Mouse (Mus musculus): ENCODE measurements around the gene Parvb. TPM values are rescaled to one million over a fixed set of nuclear protein-coding genes. Genes with fewer than 3 reads are reported as not detected.

Parvb gene
- total and polyA plus RNA-seq, 2 experiments from 2014 or later: 4.3 to 9.6 TPM

DNA sequence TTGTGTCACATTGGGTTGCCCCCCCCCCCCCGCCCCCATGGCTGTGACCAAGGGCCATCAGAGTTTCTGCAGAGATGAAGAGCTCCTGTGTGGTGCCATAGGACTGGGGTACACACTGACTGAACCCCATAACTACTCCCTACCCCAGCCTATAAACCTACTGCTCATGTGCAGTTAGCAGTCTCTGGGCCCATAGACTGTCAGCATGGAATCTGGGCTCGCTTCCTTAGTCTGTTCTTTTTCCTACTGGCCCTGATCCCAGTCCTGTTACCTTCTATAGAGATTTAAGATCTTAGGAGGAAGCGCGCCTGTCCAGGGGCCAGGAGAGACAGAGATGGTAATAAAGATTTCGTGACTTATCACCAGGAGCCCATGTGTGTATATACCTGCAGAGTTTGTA lies 38.2 kb downstream of the Parvb start:
- H3K4me3 ChIP-seq (ENCODE audit: low read depth, low read length): no peak overlapping the region
- no peak overlapping the region for H3K9ac ChIP-seq (replicated peaks; ENCODE audit: low read length, poor library complexity, severe bottlenecking)
- H3K9me3 ChIP-seq (ENCODE audit: low read length): no peaks in the 10 kb centered on the region
- no peak for DNase-seq (ENCODE audit: low spot score)
- H3K27me3 ChIP-seq (ENCODE audit: insufficient read depth, low read length): no peaks in the 10 kb centered on the region
- no peak for ATAC-seq (ENCODE audit: low FRiP score)
- TF ChIP-seq CTCF (IDR thresholded peaks at IDR 0.05): no peak
- no peaks in the 10 kb centered on the region for H3K36me3 ChIP-seq (ENCODE audit: insufficient read depth, low read length)
- no peak overlapping the region; the same call in 1 of the 2 replicates for H3K27ac ChIP-seq (ENCODE audit: low read depth, low read length)
- WGBS: 79% methylated on average over 4 of the region's 5 CpGs
- H3K4me2 ChIP-seq (ENCODE audit: low read depth, low read length, poor library complexity, severe bottlenecking): no peak overlapping the region
- H3K4me1 ChIP-seq (ENCODE audit: insufficient read depth, low read length): peaks cover 3% of the 10 kb centered on the region; the same call in 1 of the 2 replicates

DNA sequence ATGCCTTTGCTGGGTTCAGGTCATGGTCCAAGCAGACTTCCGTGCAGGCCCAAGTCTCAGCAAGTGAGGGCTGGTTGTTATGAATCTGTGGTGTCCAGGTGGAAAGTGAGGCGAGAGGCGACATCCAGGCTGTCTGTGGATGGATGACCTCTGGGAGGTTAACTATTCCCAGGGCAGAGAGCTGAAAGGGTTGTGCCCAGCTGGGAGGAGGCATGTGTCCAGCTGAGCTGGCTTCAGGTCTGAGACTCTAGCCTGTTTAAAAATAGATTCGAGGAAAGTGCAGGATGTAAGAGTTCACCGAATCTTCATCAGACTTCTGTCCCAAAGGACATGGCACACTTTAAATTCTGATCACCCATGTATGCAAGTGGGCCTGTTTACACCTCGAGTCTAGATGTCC lies 38.6 kb downstream of the Parvb start:
- Histone ChIP-seq H3K4me3 (ENCODE audit: low read depth, low read length) (no peak overlapping the region), H3K4me2 (ENCODE audit: low read depth, low read length, poor library complexity, severe bottlenecking) (no peak overlapping the region), H3K9me3 (ENCODE audit: low read length) (no peaks in the 10 kb centered on the region), H3K36me3 (ENCODE audit: insufficient read depth, low read length) (no peaks in the 10 kb centered on the region), H3K4me1 (ENCODE audit: insufficient read depth, low read length) (peaks cover 3% of the 10 kb centered on the region; the same call in 1 of the 2 replicates), H3K27me3 (ENCODE audit: insufficient read depth, low read length) (no peaks in the 10 kb centered on the region), H3K27ac (ENCODE audit: low read depth, low read length) (no peak overlapping the region; the same call in 1 of the 2 replicates), H3K9ac (replicated peaks; ENCODE audit: low read length, poor library complexity, severe bottlenecking) (no peak overlapping the region)
- no peak for DNase-seq (ENCODE audit: low spot score)
- no peak for ATAC-seq (ENCODE audit: low FRiP score)
- no peak for TF ChIP-seq CTCF (IDR thresholded peaks at IDR 0.05)
- WGBS: 82% methylated on average over 6 of the region's 6 CpGs

DNA sequence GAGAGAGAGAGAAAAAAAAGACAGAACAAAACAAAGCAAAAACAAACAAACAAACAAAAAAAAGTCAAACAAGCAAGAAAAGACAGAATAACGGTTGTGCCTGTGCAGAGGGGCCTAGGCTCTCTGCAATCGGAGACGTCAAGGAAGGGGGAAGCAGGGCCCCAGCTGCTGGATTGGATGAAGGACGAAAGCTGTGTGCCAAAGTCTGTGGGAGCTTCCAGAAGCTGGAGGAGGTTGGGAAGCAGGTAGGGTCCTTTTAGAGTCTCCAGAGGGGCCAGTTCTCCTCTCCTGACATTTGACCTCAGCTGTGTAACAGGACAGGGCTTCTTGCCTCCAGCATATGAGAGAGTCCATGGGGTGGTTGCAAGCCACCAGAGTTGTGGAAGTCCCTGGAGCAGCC lies 44.2 kb downstream of the Parvb start:
- Histone ChIP-seq H3K4me3 (ENCODE audit: low read depth, low read length) (no peak overlapping the region), H3K4me2 (ENCODE audit: low read depth, low read length, poor library complexity, severe bottlenecking) (no peak overlapping the region), H3K27me3 (ENCODE audit: insufficient read depth, low read length) (no peaks in the 10 kb centered on the region), H3K27ac (ENCODE audit: low read depth, low read length) (no peak overlapping the region), H3K9ac (replicated peaks; ENCODE audit: low read length, poor library complexity, severe bottlenecking) (no peak overlapping the region), H3K9me3 (ENCODE audit: low read length) (no peaks in the 10 kb centered on the region), H3K4me1 (ENCODE audit: insufficient read depth, low read length) (no peaks in the 10 kb centered on the region), H3K36me3 (ENCODE audit: insufficient read depth, low read length) (no peaks in the 10 kb centered on the region)
- TF ChIP-seq CTCF (IDR thresholded peaks at IDR 0.05): no peak
- DNase-seq (ENCODE audit: low spot score): no peak
- ATAC-seq (ENCODE audit: low FRiP score): no peak
- WGBS: 88% methylated on average over 4 of the region's 4 CpGs

DNA sequence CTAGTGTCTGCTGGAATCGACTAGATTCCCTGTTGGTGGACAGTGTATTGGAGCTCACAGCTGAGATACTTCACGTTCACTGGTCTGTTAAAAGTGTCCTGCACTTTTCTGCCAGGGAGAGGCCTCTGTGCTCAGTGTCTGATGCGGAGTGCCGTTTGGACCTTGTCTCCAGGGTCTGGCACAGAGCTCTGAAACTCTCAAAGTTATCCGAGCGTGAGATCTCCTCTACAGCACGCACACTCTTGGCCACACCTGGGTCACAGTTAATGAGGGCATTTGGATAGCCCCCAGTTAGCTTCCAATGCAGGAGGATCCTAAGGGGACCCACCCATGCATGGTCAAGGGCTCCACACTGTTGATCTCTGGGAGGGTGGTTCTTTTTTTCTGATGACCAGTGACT lies 46.2 kb downstream of the Parvb start:
- H3K27ac ChIP-seq (ENCODE audit: low read depth, low read length): no peak overlapping the region
- 90% methylated on average over 7 of the region's 7 CpGs for WGBS
- no peak for ATAC-seq (ENCODE audit: low FRiP score)
- no peaks in the 10 kb centered on the region for H3K4me1 ChIP-seq (ENCODE audit: insufficient read depth, low read length)
- H3K9me3 ChIP-seq (ENCODE audit: low read length): no peaks in the 10 kb centered on the region
- H3K9ac ChIP-seq (replicated peaks; ENCODE audit: low read length, poor library complexity, severe bottlenecking): no peak overlapping the region
- no peak overlapping the region for H3K4me3 ChIP-seq (ENCODE audit: low read depth, low read length)
- TF ChIP-seq CTCF (IDR thresholded peaks at IDR 0.05): no peak
- DNase-seq (ENCODE audit: low spot score): no peak
- H3K4me2 ChIP-seq (ENCODE audit: low read depth, low read length, poor library complexity, severe bottlenecking): no peak overlapping the region
- H3K36me3 ChIP-seq (ENCODE audit: insufficient read depth, low read length): no peaks in the 10 kb centered on the region
- no peaks in the 10 kb centered on the region for H3K27me3 ChIP-seq (ENCODE audit: insufficient read depth, low read length)

DNA sequence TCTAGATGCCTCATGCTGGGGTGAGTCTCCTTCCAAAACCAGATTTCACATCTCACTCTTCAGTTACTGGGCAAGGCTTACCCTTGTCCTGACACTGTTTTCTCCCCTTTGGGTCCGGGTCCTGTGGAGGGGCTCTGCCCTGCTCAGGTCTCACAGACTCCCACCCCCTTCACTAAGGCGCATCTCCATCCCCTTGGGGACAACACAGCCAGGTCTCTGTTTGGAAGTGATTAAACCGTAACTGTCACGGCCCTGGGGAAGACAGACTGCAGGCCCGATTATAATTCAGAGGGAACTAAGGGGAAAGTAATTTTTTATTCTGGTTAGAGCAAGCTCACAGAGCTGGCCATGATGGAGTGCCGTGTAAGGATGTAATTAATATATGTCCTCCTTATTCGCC lies 46.8 kb downstream of the Parvb start:
- H3K4me1 ChIP-seq (ENCODE audit: insufficient read depth, low read length): no peaks in the 10 kb centered on the region
- H3K27ac ChIP-seq (ENCODE audit: low read depth, low read length): no peak overlapping the region
- H3K9me3 ChIP-seq (ENCODE audit: low read length): no peaks in the 10 kb centered on the region
- ATAC-seq (ENCODE audit: low FRiP score) (no peak), DNase-seq (ENCODE audit: low spot score) (no peak)
- no peak overlapping the region for H3K4me2 ChIP-seq (ENCODE audit: low read depth, low read length, poor library complexity, severe bottlenecking)
- no peak overlapping the region for H3K9ac ChIP-seq (replicated peaks; ENCODE audit: low read length, poor library complexity, severe bottlenecking)
- no peak overlapping the region for H3K4me3 ChIP-seq (ENCODE audit: low read depth, low read length)
- TF ChIP-seq CTCF (IDR thresholded peaks at IDR 0.05): no peak
- no peaks in the 10 kb centered on the region for H3K27me3 ChIP-seq (ENCODE audit: insufficient read depth, low read length)
- WGBS: 41% methylated on average over 7 of the region's 7 CpGs
- no peaks in the 10 kb centered on the region for H3K36me3 ChIP-seq (ENCODE audit: insufficient read depth, low read length)

DNA sequence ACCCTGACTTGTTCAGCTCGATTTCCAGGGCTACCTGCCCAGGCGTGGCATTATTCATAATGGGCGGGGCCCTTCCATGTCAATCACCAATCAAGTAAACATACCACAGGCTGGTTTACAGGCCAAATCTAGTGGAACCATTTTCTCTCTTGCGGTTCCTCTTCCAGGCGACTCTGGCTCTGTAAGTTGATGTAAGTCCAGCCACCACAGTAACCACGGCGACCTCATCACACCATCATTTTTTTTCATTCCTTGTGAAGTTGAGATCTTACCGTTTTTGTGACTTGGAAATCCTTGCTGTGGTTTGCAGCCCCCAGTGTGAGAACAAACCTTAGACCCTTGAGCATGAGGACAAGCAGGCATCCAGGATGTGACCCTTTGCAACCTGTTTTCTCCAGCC lies 48.5 kb downstream of the Parvb start:
- DNase-seq (ENCODE audit: low spot score): no peak
- no peak overlapping the region for H3K4me3 ChIP-seq (ENCODE audit: low read depth, low read length)

More for the DNA sequence above, 48.5 kb downstream of the Parvb start:
- ATAC-seq (ENCODE audit: low FRiP score): no peak
- no peaks in the 10 kb centered on the region for H3K4me1 ChIP-seq (ENCODE audit: insufficient read depth, low read length)
- H3K9ac ChIP-seq (replicated peaks; ENCODE audit: low read length, poor library complexity, severe bottlenecking): no peak overlapping the region
- H3K4me2 ChIP-seq (ENCODE audit: low read depth, low read length, poor library complexity, severe bottlenecking): no peak overlapping the region
- H3K9me3 ChIP-seq (ENCODE audit: low read length): no peaks in the 10 kb centered on the region
- no peak for TF ChIP-seq CTCF (IDR thresholded peaks at IDR 0.05)
- WGBS: 70% methylated on average over 8 of the region's 8 CpGs
- no peaks in the 10 kb centered on the region for H3K36me3 ChIP-seq (ENCODE audit: insufficient read depth, low read length)
- H3K27ac ChIP-seq (ENCODE audit: low read depth, low read length): no peak overlapping the region
- no peaks in the 10 kb centered on the region for H3K27me3 ChIP-seq (ENCODE audit: insufficient read depth, low read length)
